Mouse (Mus musculus) kidney, embryonic 14.5 days (tissue): Measurements from ENCODE around the gene Ghitm. TPM values are rescaled to one million over a fixed set of nuclear protein-coding genes. Genes with fewer than 3 reads are reported as not detected.

Experiments
- ATAC-seq: fragments of 200-750 bp; cut with Nextera tagmentation; 2 replicates; pipeline ENCODE4 v1.8.0; 2017; ENCODE audit warnings: moderate number of reproducible peaks, mild to moderate bottlenecking, moderate TSS enrichment, moderate library complexity; ENCODE audit not compliant: low FRiP score, low TSS enrichment
- H3K27ac ChIP-seq: fragments of 300-500 bp; sonication (generic); 2 replicates; pipeline ENCODE4 v1.5.1; 2014; ENCODE audit warnings: low read depth, mild to moderate bottlenecking, low read length, moderate library complexity, mixed read lengths
- H3K27me3 ChIP-seq: fragments of 300-500 bp; sonication (generic); 2 replicates; pipeline ENCODE4 v1.6.1; 2014; ENCODE audit warnings: mild to moderate bottlenecking, low read length; ENCODE audit not compliant: control insufficient read depth, insufficient read depth
- H3K36me3 ChIP-seq: fragments of 300-500 bp; sonication (generic); 2 replicates; pipeline ENCODE4 v1.6.1; 2014; ENCODE audit warnings: low read length, mixed read lengths; ENCODE audit not compliant: control insufficient read depth, insufficient read depth
- H3K4me1 ChIP-seq: fragments of 300-500 bp; sonication (generic); 2 replicates; pipeline ENCODE4 v1.6.1; 2014; ENCODE audit warnings: low read length, mixed read lengths; ENCODE audit not compliant: control insufficient read depth, insufficient read depth
- H3K4me2 ChIP-seq: fragments of 300-500 bp; sonication (generic); replicated peaks from 2 replicates; pipeline ENCODE4 v1.6.1; 2014; ENCODE audit warnings: low read depth, mild to moderate bottlenecking, low read length
- H3K4me3 ChIP-seq: fragments of 300-500 bp; sonication (generic); 2 replicates; pipeline ENCODE4 v1.5.1; 2014; ENCODE audit warnings: mild to moderate bottlenecking, low read length
- H3K9ac ChIP-seq: fragments of 300-500 bp; sonication (generic); 2 replicates; pipeline ENCODE4 v1.6.1; 2014; ENCODE audit warnings: low read depth, mild to moderate bottlenecking, low read length, moderate library complexity
- H3K9me3 ChIP-seq: fragments of 300-500 bp; sonication (generic); 2 replicates; pipeline ENCODE4 v1.6.1; 2016; ENCODE audit warnings: low read length; ENCODE audit not compliant: control insufficient read depth
- WGBS: fragments of 180-500 bp; shearing (Covaris S2); extraction: QIAGEN DNeasy Blood & Tissue Kit; methylation state at CpG from one replicate; pipeline ENCODE4 v1.1.7; 2014; 5-methylcytosine and 5-hydroxymethylcytosine counted together
- polyA plus RNA-seq: library from polyadenylated mRNA; unstranded; fragments of >200 nt; fragmentation: Nextera tagmentation; extraction: Ambion mirVana; gene quantifications from 2 replicates; pipeline ENCODE4 v1.2.1, GENCODE M21; 2014

The Ghitm gene
- polyA plus RNA-seq, 1 experiment from 2014 or later = 206 TPM

DNA sequence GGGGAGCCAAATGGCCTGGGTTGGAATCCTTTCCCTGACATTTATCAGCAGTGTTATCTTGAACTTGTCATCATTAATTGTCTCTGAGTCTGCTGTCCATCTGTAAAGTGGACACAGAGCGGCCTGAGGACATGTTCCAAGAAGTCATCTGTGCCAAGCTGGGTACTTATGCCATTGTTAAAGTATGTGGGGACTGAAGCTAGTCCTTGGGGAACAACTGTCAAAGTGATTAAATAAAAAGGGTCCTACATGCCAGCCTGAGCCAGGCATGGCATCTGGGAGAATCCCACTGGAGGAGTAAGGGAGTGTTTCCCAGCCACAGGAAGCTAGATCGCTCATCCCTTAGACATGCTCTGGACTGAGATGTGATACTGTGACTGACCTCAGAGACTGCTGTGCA, 24.6 kb downstream of the Ghitm start:
- Histone ChIP-seq H3K36me3 (no peaks in the 10 kb centered on the region), H3K4me1 (peaks cover 3% of the 10 kb centered on the region; the same call in 1 of the 2 replicates), H3K4me2 (no peak overlapping the region), H3K27ac (no peak overlapping the region), H3K4me3 (no peak overlapping the region), H3K27me3 (no peaks in the 10 kb centered on the region), H3K9ac (no peak overlapping the region), H3K9me3 (no peaks in the 10 kb centered on the region)
- 44% methylated on average over 2 of the region's 2 CpGs for WGBS
- ATAC-seq = no peak

DNA sequence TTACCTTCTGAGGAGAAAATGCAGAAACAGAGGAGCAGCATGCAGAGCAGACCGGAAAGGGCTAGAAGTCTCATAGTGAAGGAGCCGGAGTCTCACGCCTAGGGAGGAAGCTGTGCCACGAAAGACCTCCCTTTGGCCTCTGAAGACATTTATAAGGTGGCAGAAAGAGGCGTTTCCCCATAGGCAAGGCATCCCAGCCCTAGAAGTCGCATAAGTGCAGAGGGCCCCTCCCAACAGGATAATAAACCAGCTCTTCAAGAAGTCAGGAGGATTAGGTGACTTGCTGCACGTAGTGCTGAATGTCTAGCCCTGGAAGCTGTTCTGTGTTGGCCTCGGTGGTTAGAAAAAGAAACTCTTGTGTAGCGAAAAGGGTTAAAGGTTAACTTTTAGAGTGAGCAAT, 25.1 kb downstream of the Ghitm start:
- no peak for ATAC-seq

GRCm38 (mm10) chr14:37109460-37109859, 25.6 kb downstream of the Ghitm start:
- Histone ChIP-seq H3K9me3 (no peaks in the 10 kb centered on the region), H3K27ac (no peak overlapping the region), H3K27me3 (no peaks in the 10 kb centered on the region), H3K36me3 (no peaks in the 10 kb centered on the region), H3K9ac (no peak overlapping the region), H3K4me2 (no peak overlapping the region), H3K4me3 (no peak overlapping the region), H3K4me1 (peaks cover 3% of the 10 kb centered on the region; the same call in 1 of the 2 replicates)
- WGBS = 50% methylated on average over 8 of the region's 8 CpGs
- no peak for ATAC-seq

More for the DNA sequence above, 25.1 kb downstream of the Ghitm start:
- no peak overlapping the region for H3K4me2 ChIP-seq
- H3K9ac ChIP-seq = no peak overlapping the region
- no peaks in the 10 kb centered on the region for H3K36me3 ChIP-seq
- H3K27me3 ChIP-seq = no peaks in the 10 kb centered on the region
- WGBS = 8% methylated on average over 9 of the region's 9 CpGs
- no peaks in the 10 kb centered on the region for H3K9me3 ChIP-seq
- no peak overlapping the region for H3K4me3 ChIP-seq
- no peak overlapping the region for H3K27ac ChIP-seq
- peaks cover 3% of the 10 kb centered on the region; the same call in 1 of the 2 replicates for H3K4me1 ChIP-seq

- Histone ChIP-seq H3K27me3 (no peaks in the 10 kb centered on the region), H3K27ac (no peak overlapping the region), H3K4me1 (peaks cover 3% of the 10 kb centered on the region; the same call in 1 of the 2 replicates), H3K4me2 (no peak overlapping the region), H3K9ac (no peak overlapping the region), H3K9me3 (no peaks in the 10 kb centered on the region), H3K36me3 (no peaks in the 10 kb centered on the region), H3K4me3 (no peak overlapping the region)
- no peak for ATAC-seq
- WGBS = 30% methylated on average over 7 of the region's 7 CpGs
Observed at GRCm38 (mm10) chr14:37105846-37106245, 29.2 kb downstream of the Ghitm start.

GRCm38 (mm10) chr14:37104747-37105146, 30.3 kb downstream of the Ghitm start:
- Histone ChIP-seq H3K4me1 (0 out of 2 replicates have a peak, but pooled peaks cover 3% of the 10 kb centered on the region), H3K9ac (no peak overlapping the region), H3K27ac (no peak overlapping the region), H3K36me3 (no peaks in the 10 kb centered on the region), H3K27me3 (no peaks in the 10 kb centered on the region), H3K4me2 (no peak overlapping the region), H3K4me3 (no peak overlapping the region), H3K9me3 (no peaks in the 10 kb centered on the region)
- 45% methylated on average over 5 of the region's 5 CpGs for WGBS
- ATAC-seq = peak; percentile 77

- WGBS = 78% methylated on average over 3 of the region's 3 CpGs
- H3K4me1 ChIP-seq = 0 out of 2 replicates have a peak, but pooled peaks cover 8% of the 10 kb centered on the region
- no peak overlapping the region for H3K4me2 ChIP-seq
- H3K27me3 ChIP-seq = peaks cover 12% of the 10 kb centered on the region
- H3K9ac ChIP-seq = no peak overlapping the region
- no peaks in the 10 kb centered on the region for H3K36me3 ChIP-seq
- H3K4me3 ChIP-seq = no peak overlapping the region
- no peak overlapping the region for H3K27ac ChIP-seq
- no peaks in the 10 kb centered on the region for H3K9me3 ChIP-seq
- no peak for ATAC-seq
Observed at GRCm38 (mm10) chr14:37102484-37102883, 32.6 kb downstream of the Ghitm start.

- no peaks in the 10 kb centered on the region for H3K9me3 ChIP-seq
- H3K9ac ChIP-seq = no peak overlapping the region
- WGBS = 79% methylated on average over 5 of the region's 5 CpGs
- H3K36me3 ChIP-seq = no peaks in the 10 kb centered on the region
- H3K4me3 ChIP-seq = no peak overlapping the region
- ATAC-seq = no peak
- no peak overlapping the region for H3K27ac ChIP-seq
- H3K4me1 ChIP-seq = 0 out of 2 replicates have a peak, but pooled peaks cover 8% of the 10 kb centered on the region
- H3K4me2 ChIP-seq = no peak overlapping the region
- peaks cover 12% of the 10 kb centered on the region for H3K27me3 ChIP-seq
Observed at GRCm38 (mm10) chr14:37101531-37101930, 33.5 kb downstream of the Ghitm start.

DNA sequence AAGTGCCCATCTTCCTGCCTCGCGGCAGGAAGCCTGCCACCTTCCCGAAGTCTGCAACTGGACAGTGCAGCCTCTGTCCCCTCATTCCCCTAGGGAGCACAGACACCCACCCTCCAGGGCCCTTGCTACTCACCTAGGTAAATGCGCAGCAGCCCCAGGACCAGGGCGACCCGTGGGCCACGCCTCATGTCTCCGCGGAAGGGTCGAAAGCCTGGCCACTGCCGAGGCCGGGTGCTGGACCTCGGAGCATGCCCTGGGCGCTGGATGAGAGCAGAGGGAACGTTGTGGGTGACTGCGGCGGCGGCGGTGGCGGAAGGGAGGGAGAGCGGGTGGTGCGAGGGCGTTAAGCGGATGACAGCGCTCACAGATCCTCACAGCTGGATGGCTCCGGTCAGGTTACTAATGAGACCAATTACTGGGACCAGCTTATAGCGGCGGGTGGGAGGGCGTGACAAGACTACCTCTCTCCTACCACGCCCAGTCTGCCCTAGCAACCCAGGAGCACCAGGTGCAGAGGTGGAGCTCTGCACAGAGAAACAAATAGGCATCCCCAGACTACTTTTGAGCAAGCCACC, 37.0 kb downstream of the Ghitm start, which contains the start of gene Cdhr1:
Gene Cdhr1, minus strand, starts transcription at position 392 of the 575 bp plus-strand sequence.
- Histone ChIP-seq H3K9ac (peak within 1 kb of the TSS; percentile 37; the same call in 1 of the 2 replicates), H3K4me2 (peak within 1 kb of the TSS; percentile 48), H3K4me3 (peak within 1 kb of the TSS; percentile 27; the same call in 1 of the 2 replicates), H3K9me3 (no peaks in the 10 kb centered on the region), H3K4me1 (0 out of 2 replicates have a peak, but pooled peaks cover 5% of the 10 kb centered on the region), H3K27me3 (peaks cover 12% of the 10 kb centered on the region), H3K27ac (no peak within 1 kb of the TSS), H3K36me3 (no peaks in the 10 kb centered on the region)
- under 1% methylated on average over 30 of the region's 30 CpGs for WGBS
- peak; percentile 93 for ATAC-seq

- H3K27me3 ChIP-seq = peaks cover 12% of the 10 kb centered on the region
- H3K36me3 ChIP-seq = no peaks in the 10 kb centered on the region
- H3K9ac ChIP-seq = no peak overlapping the region
- no peak overlapping the region for H3K4me3 ChIP-seq
- H3K4me1 ChIP-seq = 0 out of 2 replicates have a peak, but pooled peaks cover 5% of the 10 kb centered on the region
- WGBS = 83% methylated on average over 4 of the region's 4 CpGs
- no peaks in the 10 kb centered on the region for H3K9me3 ChIP-seq
- H3K4me2 ChIP-seq = no peak overlapping the region
- no peak overlapping the region for H3K27ac ChIP-seq
- ATAC-seq = no peak
Observed at GRCm38 (mm10) chr14:37095556-37095955, 39.5 kb downstream of the Ghitm start.
